Mouse (Mus musculus) G1E (cell line): ENCODE results near the gene Hoxc11.

Experiments used
- CTCF ChIP-seq: IDR thresholded peaks from 2 replicates; pipeline ENCODE4 v1.5.1; 2012; ENCODE audit warnings: low read depth, low read length, inconsistent platforms, mixed read lengths
- TAL1 ChIP-seq: conservative IDR thresholded peaks from 2 replicates; pipeline ENCODE4 v1.6.1; 2012; ENCODE audit warnings: low read depth, low read length, inconsistent platforms, mixed read lengths

GRCm38 (mm10) chr15:102909536-102909935, 44.7 kb upstream of the Hoxc11 start:
- TF ChIP-seq TAL1 = no peak
- TF ChIP-seq CTCF = no peak
